Mouse (Mus musculus): Measurements from ENCODE around the gene Rtn4r. TPM values are rescaled to one million over a fixed set of nuclear protein-coding genes. Genes with fewer than 3 reads are reported as not detected.

Gene Rtn4r
- total and polyA plus RNA-seq, 3 experiments: 0.04 TPM; not detected in 2

- no peak for TF ChIP-seq CHD1 (IDR thresholded peaks at IDR 0.05; ENCODE audit: low read depth, low read length)
- TF ChIP-seq BHLHE40 (IDR thresholded peaks at IDR 0.05; ENCODE audit: borderline replicate concordance, low read depth, low read length): no peak
Measured at GRCm38 (mm10) chr16:18145341-18145867, 18.0 kb downstream of the Rtn4r start (continued).

GRCm38 (mm10) chr16:18148208-18148876 lies 20.9 kb downstream of the Rtn4r start:
- Histone ChIP-seq H3K9ac (ENCODE audit: control insufficient read depth, low read depth, low read length, poor library complexity, severe bottlenecking) (no peak overlapping the region), H3K27me3 (ENCODE audit: control insufficient read depth in 1 of 2, insufficient read depth in 2 of 2, low read length in 2 of 2) (no peaks in the 10 kb centered on the region; a peak in 1 of 4 replicates), H3K9me3 (replicated peaks; ENCODE audit: insufficient read depth, low read length) (no peaks in the 10 kb centered on the region), H3K79me2 (ENCODE audit: control insufficient read depth, insufficient read depth, low read length, poor library complexity) (no peaks in the 10 kb centered on the region), H3K4me1 (ENCODE audit: control insufficient read depth in 1 of 2, insufficient read depth in 2 of 2, low read length in 2 of 2) (no peaks in the 10 kb centered on the region), H3K4me3 (ENCODE audit: control insufficient read depth in 1 of 2, insufficient read depth in 1 of 2, low read depth in 2 of 2, low read length in 2 of 2) (no peak overlapping the region), H3K27ac (ENCODE audit: control insufficient read depth, low read depth, low read length) (no peak overlapping the region), H3K36me3 (ENCODE audit: control insufficient read depth in 1 of 2, insufficient read depth in 2 of 2, low read length in 2 of 2) (no peaks in the 10 kb centered on the region)
- TF ChIP-seq RAD21 (IDR thresholded peaks at IDR 0.05; ENCODE audit: low read depth, low read length) (no peak), MEF2A (IDR thresholded peaks at IDR 0.05; ENCODE audit: extremely low read depth, insufficient replicate concordance, low read depth, low read length, poor library complexity, severe bottlenecking) (no peak), ETS1 (IDR thresholded peaks at IDR 0.05; ENCODE audit: low read depth, low read length) (no peak), ZNF384 (IDR thresholded peaks at IDR 0.05; ENCODE audit: low read depth, low read length) (no peak), UBTF (IDR thresholded peaks at IDR 0.05; ENCODE audit: borderline replicate concordance, insufficient read depth, low read depth, low read length) (no peak), HCFC1 (IDR thresholded peaks at IDR 0.05; ENCODE audit: low read depth, low read length) (no peak), POLR2AphosphoS5 (IDR thresholded peaks at IDR 0.05; ENCODE audit: borderline replicate concordance, low read depth, low read length) (no peak), GATA1 (IDR thresholded peaks at IDR 0.05; ENCODE audit: low read depth, low read length) (no peak), CTCF (IDR thresholded peaks at IDR 0.05 in 2 of 3, conservative IDR thresholded peaks at IDR 0.05 in 1 of 3; ENCODE audit: control insufficient read depth in 1 of 3, insufficient read depth in 1 of 3, low read depth in 2 of 3, low read length in 3 of 3, poor library complexity in 1 of 3, severe bottlenecking in 1 of 3) (no peak), GABPA (IDR thresholded peaks at IDR 0.05; ENCODE audit: low read depth, low read length) (no peak), SMC3 (IDR thresholded peaks at IDR 0.05; ENCODE audit: low read depth, low read length) (no peak), POLR2AphosphoS2 (IDR thresholded peaks at IDR 0.05; ENCODE audit: low read length) (no peak), JUND (IDR thresholded peaks at IDR 0.05; ENCODE audit: low read depth, low read length) (no peak)
- DNase-seq (ENCODE audit: low read depth, low spot score): no peak

- H3K9me3 ChIP-seq (replicated peaks; ENCODE audit: insufficient read depth, low read length): no peaks in the 10 kb centered on the region
- H3K27me3 ChIP-seq (ENCODE audit: control insufficient read depth in 1 of 2, insufficient read depth in 2 of 2, low read length in 2 of 2): no peaks in the 10 kb centered on the region; a peak in 1 of 4 replicates
- no peak for TF ChIP-seq KAT2A (conservative IDR thresholded peaks at IDR 0.05; ENCODE audit: low read depth, low read length)
- TF ChIP-seq MYB (IDR thresholded peaks at IDR 0.05; ENCODE audit: low read depth, low read length): no peak
- TF ChIP-seq ELF1 (IDR thresholded peaks at IDR 0.05; ENCODE audit: low read depth, low read length): no peak
- TF ChIP-seq BHLHE40 (IDR thresholded peaks at IDR 0.05; ENCODE audit: borderline replicate concordance, low read depth, low read length): no peak
- TF ChIP-seq GATA1 (IDR thresholded peaks at IDR 0.05; ENCODE audit: low read depth, low read length): no peak
- TF ChIP-seq MYC (IDR thresholded peaks at IDR 0.05; ENCODE audit: low read depth, low read length): no peak
- TF ChIP-seq E2F4 (IDR thresholded peaks at IDR 0.05; ENCODE audit: borderline replicate concordance, low read depth, low read length): no peak
- no peak for TF ChIP-seq USF2 (IDR thresholded peaks at IDR 0.05; ENCODE audit: borderline replicate concordance in 1 of 2, insufficient read depth in 1 of 2, low read depth in 1 of 2, low read length in 2 of 2)
- H3K4me1 ChIP-seq (ENCODE audit: control insufficient read depth in 1 of 2, insufficient read depth in 2 of 2, low read length in 2 of 2): no peaks in the 10 kb centered on the region
- H3K27ac ChIP-seq (ENCODE audit: control insufficient read depth, low read depth, low read length): no peak overlapping the region
- DNase-seq (ENCODE audit: low read depth, low spot score): no peak
- H3K36me3 ChIP-seq (ENCODE audit: control insufficient read depth in 1 of 2, insufficient read depth in 2 of 2, low read length in 2 of 2): no peaks in the 10 kb centered on the region
- H3K4me3 ChIP-seq (ENCODE audit: control insufficient read depth in 1 of 2, insufficient read depth in 1 of 2, low read depth in 2 of 2, low read length in 2 of 2): no peak overlapping the region
- no peak overlapping the region for H3K9ac ChIP-seq (ENCODE audit: control insufficient read depth, low read depth, low read length, poor library complexity, severe bottlenecking)
- no peaks in the 10 kb centered on the region for H3K79me2 ChIP-seq (ENCODE audit: control insufficient read depth, insufficient read depth, low read length, poor library complexity)
Measured at GRCm38 (mm10) chr16:18149205-18149604, 21.8 kb downstream of the Rtn4r start.
